Mouse (Mus musculus): Measurements from ENCODE around the gene Wfs1.
"Not testable (repeated sequence)": the region's sequence is repeated elsewhere in the genome, so short reads cannot be mapped to it uniquely, and the experiment has no call there.

The Wfs1 gene

GRCm38 (mm10) chr5:36988124-36988780, 753 bp downstream of the Wfs1 start:
- no peak for DNase-seq (ENCODE audit: inconsistent ontology term)

GRCm38 (mm10) chr5:36986617-36987016, 2.4 kb downstream of the Wfs1 start:
- no peak for DNase-seq (ENCODE audit: inconsistent ontology term)

DNA sequence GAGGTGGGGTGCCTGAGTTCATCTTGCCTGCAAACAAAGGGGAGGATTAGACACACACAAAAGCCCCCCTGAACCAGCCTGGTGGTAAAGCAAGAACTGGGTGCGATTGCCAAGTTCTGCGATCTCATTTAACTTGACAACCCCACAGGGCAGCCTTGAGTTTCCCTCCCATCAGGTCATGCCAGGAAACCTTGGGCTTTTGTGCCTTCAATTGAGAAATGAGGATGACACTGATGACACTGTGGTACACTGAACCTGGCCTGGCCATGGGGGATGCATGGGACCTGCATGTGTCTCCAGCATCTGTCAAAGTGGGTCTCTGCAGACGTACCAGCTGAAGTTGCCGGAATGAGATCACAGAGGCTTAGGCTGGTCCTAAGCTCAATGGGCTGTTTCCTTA, 6.7 kb downstream of the Wfs1 start:
- DNase-seq (ENCODE audit: inconsistent ontology term), result no peak

DNA sequence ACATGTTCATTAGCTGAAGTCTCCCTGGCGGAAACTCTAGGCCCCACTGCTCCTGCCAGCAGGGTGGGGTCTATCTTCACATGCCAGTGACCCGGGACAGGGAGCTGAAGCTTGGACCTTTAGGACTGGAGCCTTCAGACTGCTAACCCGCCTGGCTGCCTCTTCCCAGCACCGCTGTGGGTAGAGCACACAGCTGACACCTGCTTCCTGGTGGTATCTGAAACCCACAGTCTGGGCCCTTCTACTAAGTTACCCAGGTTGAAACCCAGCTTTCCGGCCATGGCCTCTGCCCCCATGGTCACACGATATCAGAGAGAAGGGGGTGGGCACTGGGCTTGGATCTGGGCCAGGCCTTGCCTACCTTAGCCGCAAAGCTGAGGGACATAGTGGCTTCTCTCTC, 9.4 kb downstream of the Wfs1 start:
- no peak for DNase-seq (ENCODE audit: inconsistent ontology term)

DNA sequence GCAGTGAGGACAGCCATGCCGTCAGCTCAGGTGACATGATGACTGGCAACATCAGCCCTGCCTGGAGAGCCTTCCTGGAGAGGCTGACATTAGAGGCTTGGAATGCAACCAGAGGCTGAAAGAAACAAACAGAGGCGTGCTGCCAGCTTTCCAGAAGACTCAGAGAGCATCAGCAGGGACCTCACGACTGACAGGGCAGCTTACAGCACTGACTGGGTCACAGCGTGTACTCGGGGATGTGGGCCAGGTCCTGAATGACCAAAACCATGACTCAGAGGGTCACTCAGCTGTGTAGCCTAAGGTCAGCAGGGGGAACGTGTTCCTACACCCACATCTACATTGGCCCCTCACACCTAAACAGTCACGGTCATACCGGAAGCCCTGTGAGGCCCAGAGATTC, 10.0 kb downstream of the Wfs1 start:
- DNase-seq (ENCODE audit: inconsistent ontology term), result peak; percentile 65

DNA sequence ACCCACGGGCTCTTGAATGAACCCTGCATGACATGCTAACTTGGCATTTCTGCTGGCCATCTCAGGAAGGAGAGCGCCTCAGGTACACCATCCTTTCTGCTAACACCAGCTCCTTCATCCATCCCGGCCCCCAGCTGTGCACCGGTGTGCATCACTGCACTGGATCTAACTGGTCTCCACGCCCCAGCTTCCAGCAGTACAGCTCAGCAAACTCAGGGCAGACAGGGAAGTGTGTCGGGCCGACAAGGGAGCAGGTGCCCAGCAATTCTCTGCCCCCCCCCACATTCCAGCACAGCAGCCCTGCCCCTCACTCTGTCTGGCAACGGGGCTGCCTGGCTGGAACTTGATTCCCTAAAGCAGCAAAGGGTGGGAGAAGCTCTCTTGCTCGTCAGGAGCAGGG, 11.2 kb downstream of the Wfs1 start:
- no peak for DNase-seq (ENCODE audit: inconsistent ontology term)

DNA sequence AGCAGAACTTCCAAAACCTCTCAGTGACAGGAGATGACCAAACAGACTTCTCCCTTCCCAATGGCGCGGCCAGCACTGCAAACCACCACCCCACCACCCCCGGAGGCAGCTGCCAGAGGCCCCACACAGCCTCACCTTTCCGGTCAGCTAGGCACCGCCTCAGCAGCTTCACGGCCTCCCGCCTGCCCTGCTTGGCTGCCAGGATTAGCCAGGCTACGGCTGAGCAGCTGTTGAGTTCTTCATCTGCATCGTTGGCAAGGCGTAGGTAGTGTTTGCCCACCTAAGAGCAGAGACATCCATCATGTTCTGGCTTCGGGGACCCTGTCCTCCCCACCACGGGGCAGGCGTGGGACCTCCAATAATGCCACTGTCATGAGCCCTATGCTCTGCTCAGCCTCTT, 13.7 kb downstream of the Wfs1 start:
- DNase-seq (ENCODE audit: inconsistent ontology term), result no peak

GRCm38 (mm10) chr5:36971587-36971986, 17.4 kb downstream of the Wfs1 start:
- no peak for DNase-seq (ENCODE audit: inconsistent ontology term)

GRCm38 (mm10) chr5:36960501-36960900, 28.5 kb downstream of the Wfs1 start:
- DNase-seq (ENCODE audit: inconsistent ontology term), result no peak

- peak; percentile 51 for DNase-seq (ENCODE audit: inconsistent ontology term)
These were observed 30.2 kb downstream of the Wfs1 start for GRCm38 (mm10) chr5:36958837-36959236.

- DNase-seq (ENCODE audit: inconsistent ontology term), result peak; percentile 33
These were observed 33.6 kb downstream of the Wfs1 start for GRCm38 (mm10) chr5:36955366-36955765.

DNA sequence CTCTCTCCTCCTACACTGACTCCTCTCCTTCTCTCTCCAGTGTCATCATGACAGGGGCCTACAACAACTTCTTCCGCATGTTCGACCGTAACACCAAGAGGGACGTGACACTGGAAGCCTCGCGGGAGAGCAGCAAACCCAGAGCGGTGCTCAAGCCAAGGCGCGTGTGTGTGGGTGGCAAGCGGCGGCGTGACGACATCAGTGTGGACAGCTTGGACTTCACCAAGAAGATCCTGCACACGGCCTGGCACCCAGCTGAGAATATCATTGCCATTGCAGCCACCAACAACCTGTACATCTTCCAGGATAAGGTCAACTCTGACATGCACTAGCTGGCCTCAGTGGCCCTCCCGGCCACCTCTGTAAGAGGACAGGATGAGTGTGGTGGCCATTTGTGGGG, 36.7 kb downstream of the Wfs1 start:
- DNase-seq (ENCODE audit: inconsistent ontology term), result no peak

DNA sequence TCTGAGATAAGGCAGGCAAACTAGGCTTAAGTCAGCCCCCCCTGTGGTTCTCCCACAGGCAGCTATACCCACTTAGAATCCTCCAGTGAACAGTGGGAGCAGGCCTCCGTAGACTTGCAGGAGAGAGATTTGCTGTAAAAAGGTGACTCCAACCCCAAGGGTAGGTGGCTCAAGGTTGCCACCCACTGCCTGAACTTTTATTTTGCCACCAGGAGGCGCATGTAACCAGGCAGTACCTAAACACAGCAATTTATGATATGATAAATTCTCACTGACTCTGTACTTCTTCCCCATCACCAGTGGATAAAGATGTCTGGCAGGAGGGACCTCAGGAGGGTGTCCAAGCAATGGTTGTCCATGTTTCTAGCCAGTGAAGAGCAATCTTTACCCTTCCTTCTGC, 38.1 kb downstream of the Wfs1 start:
- no peak for DNase-seq (ENCODE audit: inconsistent ontology term)

GRCm38 (mm10) chr5:36948831-36949230, 40.2 kb downstream of the Wfs1 start:
- peak; percentile 60 for DNase-seq (ENCODE audit: inconsistent ontology term)

GRCm38 (mm10) chr5:36946445-36946844, 42.6 kb downstream of the Wfs1 start:
- DNase-seq (ENCODE audit: inconsistent ontology term), result no peak

DNA sequence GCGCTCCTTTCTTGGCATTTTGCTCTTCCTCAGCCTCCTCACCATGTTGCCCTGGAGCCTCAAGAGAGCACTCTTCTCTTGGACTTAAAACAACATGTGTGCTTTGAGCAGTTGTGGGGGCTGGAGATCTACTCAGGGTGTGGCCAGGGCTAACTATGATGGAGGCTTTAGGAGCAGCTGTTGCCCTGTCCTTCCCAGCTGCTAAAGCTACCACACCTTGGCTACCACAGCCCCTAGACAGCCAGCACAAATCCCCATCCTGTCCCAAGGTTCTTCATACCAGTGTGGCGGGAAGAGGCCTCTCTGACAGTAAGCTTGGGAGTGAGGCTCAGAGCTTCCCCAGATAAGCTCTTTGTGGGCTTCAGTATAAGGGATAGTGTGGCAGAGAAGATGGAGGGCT, 43.3 kb downstream of the Wfs1 start:
- no peak for DNase-seq (ENCODE audit: inconsistent ontology term)

DNA sequence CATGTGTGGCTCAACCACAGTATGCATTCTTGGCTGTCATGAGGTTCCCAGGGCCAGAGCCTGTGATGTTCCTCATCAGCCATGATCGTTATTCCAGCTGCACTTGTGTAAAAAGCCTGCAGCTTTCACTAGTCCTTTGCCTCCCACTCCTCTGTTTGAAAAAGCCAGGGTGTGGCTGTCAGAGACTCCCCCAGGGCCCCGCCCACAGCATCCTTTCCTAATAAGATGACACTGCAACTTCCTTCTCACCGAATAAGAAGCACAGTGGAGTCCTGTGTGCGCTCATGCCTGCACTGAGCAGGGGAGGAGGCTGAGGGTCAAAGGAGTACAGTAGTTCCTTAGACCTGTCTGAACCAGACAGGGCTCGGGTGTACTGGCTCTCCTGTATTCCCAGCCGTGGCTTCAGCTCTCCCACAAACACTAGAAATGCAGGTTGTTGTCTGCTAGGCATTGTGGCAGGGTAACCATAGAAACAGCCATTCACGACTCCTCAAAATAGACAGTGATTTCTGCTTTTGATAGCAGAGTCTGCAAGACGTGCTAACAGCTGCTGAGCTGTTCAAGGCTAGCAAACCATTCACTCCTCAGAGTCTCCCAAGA, 43.8 kb downstream of the Wfs1 start:
- no peak for DNase-seq (ENCODE audit: inconsistent ontology term)

GRCm38 (mm10) chr5:36944552-36944951, 44.5 kb downstream of the Wfs1 start:
- no peak for DNase-seq (ENCODE audit: inconsistent ontology term)

DNA sequence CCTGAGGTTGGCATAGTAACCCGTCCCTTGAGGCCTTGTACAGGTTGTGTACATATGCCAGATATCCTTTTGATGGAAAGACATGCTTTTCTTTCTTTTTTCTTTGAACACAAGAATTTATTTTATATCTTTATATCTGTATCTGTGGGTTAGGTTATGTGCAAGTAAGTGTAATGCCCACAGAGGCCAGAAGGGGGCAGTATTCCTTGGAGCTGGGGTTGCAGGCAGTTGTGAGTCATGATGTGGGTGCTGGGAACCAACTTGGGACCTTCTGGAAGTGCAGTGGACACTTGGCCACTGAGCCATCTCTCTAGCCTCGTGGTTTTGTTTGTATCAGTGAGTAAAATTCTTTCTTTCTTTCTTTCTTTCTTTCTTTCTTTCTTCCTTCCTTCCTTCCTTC, 46.6 kb downstream of the Wfs1 start:
- no peak for DNase-seq (ENCODE audit: inconsistent ontology term)

DNA sequence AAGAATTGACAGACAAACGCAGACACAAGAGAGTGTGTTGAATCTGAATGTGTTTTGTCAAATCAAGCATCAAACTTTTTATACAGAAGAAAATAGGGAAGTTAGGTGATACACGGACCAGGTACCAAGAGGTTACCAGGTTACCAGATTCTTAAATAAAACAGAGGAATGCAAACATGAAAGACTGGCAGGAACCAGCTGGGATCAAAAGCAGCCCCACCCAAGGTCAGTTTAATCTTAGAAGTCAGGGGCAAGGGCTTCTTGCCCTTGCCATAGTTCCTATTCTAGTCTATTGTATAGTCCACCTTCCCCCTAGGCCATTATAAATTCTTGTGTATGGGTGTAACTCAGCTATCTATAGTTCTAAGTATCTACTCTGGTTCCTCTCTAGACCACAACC, 50.0 kb downstream of the Wfs1 start:
- not testable (repeated sequence) for DNase-seq (ENCODE audit: inconsistent ontology term)

DNA sequence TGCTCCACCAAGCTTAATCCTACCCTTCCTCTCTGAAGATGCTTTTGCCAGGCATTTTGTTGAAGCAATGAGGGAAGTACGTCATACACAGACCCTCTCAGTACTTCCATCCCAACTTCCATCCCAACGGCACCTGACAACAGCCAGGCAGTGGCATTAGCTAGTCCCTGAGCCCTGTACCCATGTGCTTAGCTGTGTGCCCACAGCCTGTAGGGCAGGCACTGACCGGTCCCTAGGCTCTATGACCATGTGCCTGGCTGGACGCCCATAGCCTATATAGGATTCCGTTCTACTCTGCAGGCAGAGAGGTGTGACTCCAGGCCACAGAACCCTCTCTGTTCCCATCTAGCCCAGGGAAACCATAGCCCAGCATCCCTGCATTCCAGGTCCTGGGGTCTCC, 51.0 kb downstream of the Wfs1 start:
- no peak for DNase-seq (ENCODE audit: inconsistent ontology term)

DNA sequence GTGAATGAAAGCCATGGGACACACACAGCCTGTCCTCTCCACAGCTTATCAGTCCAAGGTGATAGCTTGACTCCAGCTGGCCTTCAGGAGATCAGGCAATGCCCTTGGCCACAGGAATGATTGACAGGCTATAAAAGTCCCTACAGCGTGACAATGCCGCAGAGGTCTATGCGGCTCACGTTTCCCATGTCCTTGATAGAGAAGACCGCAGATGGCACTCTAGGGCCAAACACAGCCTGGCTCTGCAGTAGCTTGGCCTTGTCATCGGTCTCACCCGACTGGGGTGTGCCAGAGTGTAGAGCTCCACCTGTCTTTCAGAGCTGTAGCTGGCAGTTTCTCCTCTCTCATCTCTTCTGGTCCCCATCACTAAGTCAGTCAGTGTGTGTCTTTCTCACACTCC, 52.5 kb downstream of the Wfs1 start:
- DNase-seq (ENCODE audit: inconsistent ontology term), result no peak

- DNase-seq (ENCODE audit: inconsistent ontology term), result no peak
These were observed 53.2 kb downstream of the Wfs1 start for GRCm38 (mm10) chr5:36935486-36936473.
